Mouse (Mus musculus) liver, embryonic 14.5 days (tissue): ENCODE data around the gene Trim7. TPM values are rescaled to one million over a fixed set of nuclear protein-coding genes. Genes with fewer than 3 reads are reported as not detected.
A peak's percentile ranks its signal among the peaks of the same experiment; 100 is the strongest.

ENCODE experiments used
- ATAC-seq: fragments of 200-750 bp; cut with Nextera tagmentation; 2 replicates; pipeline ENCODE4 v1.8.0; 2017; ENCODE audit warnings: moderate number of reproducible peaks, mild to moderate bottlenecking, moderate library complexity; ENCODE audit not compliant: insufficient read depth
- DNase-seq, 3 experiments: peaks; one replicate each; pipeline ENCODE4 v3.0.0-alpha.2; 2012 to 2013; ENCODE audit warnings: low read depth in 3 of 3, low spot score in 3 of 3
- H3K27ac ChIP-seq: fragments of 300-500 bp; sonication (generic); 2 replicates; pipeline ENCODE4 v1.5.1; 2014; ENCODE audit warnings: moderate library complexity, mild to moderate bottlenecking, control low read depth, inconsistent platforms
- H3K27me3 ChIP-seq: fragments of 300-500 bp; sonication (generic); 2 replicates; pipeline ENCODE4 v1.6.1; 2014; ENCODE audit warnings: mild to moderate bottlenecking, low read length, moderate library complexity; ENCODE audit not compliant: control insufficient read depth, insufficient read depth
- H3K36me3 ChIP-seq: fragments of 300-500 bp; sonication (generic); replicated peaks from 2 replicates; pipeline ENCODE4 v1.6.1; 2014; ENCODE audit warnings: low read depth; ENCODE audit not compliant: control insufficient read depth, insufficient read depth
- H3K4me1 ChIP-seq, 2 experiments: fragments of 200-500 bp in 1 of 2; fragments of 300-500 bp in 1 of 2; sonication (generic) in 1 of 2; replicated peaks; 2 replicates each; pipeline ENCODE4 v1.6.1; 2012 to 2014; ENCODE audit warnings: antibody characterized with exemption in 1 of 2, inconsistent platforms in 1 of 2, low read length in 1 of 2; ENCODE audit not compliant: control insufficient read depth in 2 of 2, insufficient read depth in 2 of 2
- H3K4me2 ChIP-seq: fragments of 300-500 bp; sonication (generic); 2 replicates; pipeline ENCODE4 v1.6.1; 2014; ENCODE audit warnings: low read depth, mild to moderate bottlenecking, control low read depth, moderate library complexity
- H3K4me3 ChIP-seq, 2 experiments: fragments of 200-500 bp in 1 of 2; fragments of 300-500 bp in 1 of 2; sonication (generic) in 1 of 2; 2 replicates each; pipeline ENCODE4 v1.5.1; 2012 to 2014; ENCODE audit warnings: low read depth in 2 of 2, low read length in 2 of 2, mild to moderate bottlenecking in 2 of 2, control low read depth in 1 of 2, inconsistent platforms in 1 of 2, moderate library complexity in 1 of 2; ENCODE audit not compliant: insufficient read depth in 1 of 2
- H3K9ac ChIP-seq: fragments of 300-500 bp; sonication (generic); replicated peaks from 2 replicates; pipeline ENCODE4 v1.6.1; 2014; ENCODE audit warnings: mild to moderate bottlenecking, control low read depth, moderate library complexity
- H3K9me3 ChIP-seq: fragments of 300-500 bp; sonication (generic); 2 replicates; pipeline ENCODE4 v1.6.1; 2016; ENCODE audit warnings: low read length, mixed read lengths; ENCODE audit not compliant: control insufficient read depth
- CTCF ChIP-seq: IDR thresholded peaks from 2 replicates; pipeline ENCODE4 v1.5.1; 2016; ENCODE audit warnings: antibody characterized with exemption, low read depth, control low read depth
- EP300 ChIP-seq: IDR thresholded peaks from 2 replicates; pipeline ENCODE4 v1.6.1; 2016; ENCODE audit warnings: antibody characterized with exemption, low read depth
- WGBS: fragments of 180-500 bp; shearing (Covaris S2); extraction: QIAGEN DNeasy Blood & Tissue Kit; methylation state at CpG from one replicate; pipeline ENCODE4 v1.1.7; 2014; ENCODE audit not compliant: insufficient replicate concordance; 5-methylcytosine and 5-hydroxymethylcytosine counted together
- polyA plus RNA-seq, 2 experiments: library from polyadenylated mRNA; depleted of rRNA in 1 of 2; stranded (reverse) in 1 of 2; unstranded in 1 of 2; fragments of >200 nt; fragmentation: Nextera tagmentation in 1 of 2; extraction: Ambion mirVana in 1 of 2; gene quantifications; 2 replicates each; pipeline versions ENCODE4 v1.2.1 to v1.2.3; 2012 to 2014

Trim7 gene
- polyA plus RNA-seq, 2 experiments: 0.04 to 0.23 TPM

DNA sequence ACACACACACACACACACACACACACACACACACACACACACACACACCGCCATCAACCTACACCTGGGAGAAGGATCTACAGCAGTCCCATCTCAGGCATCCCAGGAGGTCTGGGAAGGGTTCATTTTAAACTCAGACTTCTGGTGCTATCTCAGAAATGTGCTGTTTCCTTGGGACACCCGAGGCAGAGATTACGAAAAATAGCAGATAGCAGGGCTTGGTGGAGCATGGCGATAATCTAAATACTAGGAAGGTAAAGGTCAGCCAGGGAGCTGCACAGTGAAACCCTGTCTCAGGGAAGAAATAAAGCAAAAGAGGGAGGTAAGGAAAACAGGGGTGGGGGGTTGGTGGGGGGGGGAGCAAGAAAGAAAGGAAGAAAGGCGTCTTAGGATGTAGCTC lies 28.7 kb upstream of the Trim7 start:
- Histone ChIP-seq H3K4me1 (peaks cover 13 to 31% of the 10 kb centered on the region in 2 experiments), H3K36me3 (peaks cover 14% of the 10 kb centered on the region), H3K4me3 (no peak overlapping the region), H3K9me3 (no peaks in the 10 kb centered on the region), H3K9ac (peak overlapping the region; percentile 64), H3K27ac (no peak overlapping the region), H3K27me3 (no peaks in the 10 kb centered on the region), H3K4me2 (peak overlapping the region; percentile 94)
- WGBS: 25% methylated on average over 5 of the region's 5 CpGs
- TF ChIP-seq EP300: peak; percentile 48; the same call in 1 of the 2 replicates
- TF ChIP-seq CTCF: no peak
- ATAC-seq (no peak), DNase-seq (no peak)

DNA sequence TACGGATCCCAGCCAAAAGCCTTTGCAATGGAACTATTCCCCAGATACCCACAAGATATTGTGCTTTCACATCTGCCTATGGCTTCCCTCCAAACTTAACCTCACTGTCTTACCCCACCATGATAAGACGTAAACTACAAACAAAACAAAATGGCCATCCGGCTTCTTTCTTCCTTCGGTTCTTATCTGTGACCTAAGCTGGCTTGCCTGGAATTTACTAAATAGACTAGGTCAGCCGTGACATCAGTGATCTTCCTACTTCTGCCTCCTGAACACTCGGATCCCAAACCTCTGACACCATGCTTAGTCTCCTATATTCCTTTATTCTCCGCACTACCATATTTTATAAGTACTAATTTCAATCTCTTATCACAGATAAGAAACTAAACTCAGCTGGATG lies 27.6 kb upstream of the Trim7 start:
- TF ChIP-seq CTCF: no peak
- TF ChIP-seq EP300: no peak
- DNase-seq (no peak), ATAC-seq (no peak)
- H3K4me3 ChIP-seq: peak overlapping the region; percentile 43 to 95
- WGBS: 36% methylated on average over 7 of the region's 7 CpGs
- peaks cover 13 to 36% of the 10 kb centered on the region in 2 experiments for H3K4me1 ChIP-seq
- H3K36me3 ChIP-seq: peaks cover 24% of the 10 kb centered on the region
- no peaks in the 10 kb centered on the region for H3K9me3 ChIP-seq
- peak overlapping the region; percentile 64 for H3K9ac ChIP-seq
- peak overlapping the region; percentile 94 for H3K4me2 ChIP-seq
- peak overlapping the region; percentile 27 for H3K27ac ChIP-seq
- H3K27me3 ChIP-seq: no peaks in the 10 kb centered on the region

DNA sequence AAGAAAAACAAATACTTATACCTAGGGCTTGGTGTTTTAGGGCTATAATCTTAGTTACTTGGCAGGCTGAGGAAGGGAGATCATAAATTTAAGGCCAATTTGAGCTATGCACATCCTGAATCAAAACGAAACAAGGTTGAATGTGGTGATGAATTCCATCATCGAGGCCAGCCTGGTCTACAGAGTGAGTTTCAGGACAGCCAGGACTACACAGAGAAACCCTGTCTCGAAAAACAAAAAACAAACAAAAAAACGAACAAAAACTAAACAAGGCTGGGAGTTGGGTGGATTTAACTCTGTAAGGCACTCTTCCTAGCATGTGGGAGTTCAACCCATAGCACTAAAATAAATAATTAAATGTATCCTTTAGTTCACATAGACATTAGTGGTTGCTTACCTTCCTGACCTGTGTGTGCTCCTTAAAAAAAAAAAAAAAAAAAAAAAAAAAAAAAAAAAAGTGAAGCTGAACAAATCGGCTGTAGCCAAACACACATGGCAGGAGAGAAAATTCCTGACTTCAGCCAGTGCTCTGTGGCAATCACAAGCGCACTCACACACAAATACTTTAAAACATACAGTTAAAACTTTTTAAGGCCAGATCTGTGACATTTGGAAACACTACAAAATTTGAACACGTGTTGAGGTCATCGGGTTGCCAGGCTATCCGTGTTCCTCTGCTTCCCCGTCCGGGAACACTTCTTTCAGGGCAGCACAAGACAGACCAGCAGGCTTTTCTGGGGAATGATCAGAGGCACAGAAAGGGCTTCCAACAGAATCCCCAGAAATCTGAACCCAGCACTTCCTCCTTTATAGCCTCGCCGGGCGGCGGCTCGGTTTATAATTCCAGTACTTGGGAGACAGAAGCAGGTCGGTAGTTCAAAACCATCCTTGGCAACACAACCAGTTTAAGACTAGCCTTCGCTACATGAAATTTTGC lies 26.7 kb upstream of the Trim7 start:
- peak; percentile 4; the same call in 1 of the 2 replicates for ATAC-seq
- Histone ChIP-seq H3K9me3 (no peaks in the 10 kb centered on the region), H3K4me1 (peaks cover 13 to 36% of the 10 kb centered on the region in 2 experiments), H3K9ac (peak overlapping the region; percentile 96), H3K36me3 (peaks cover 34% of the 10 kb centered on the region), H3K4me2 (peak overlapping the region; percentile 94), H3K4me3 (peak overlapping the region; percentile 83 to 95), H3K27me3 (no peaks in the 10 kb centered on the region), H3K27ac (peak overlapping the region; percentile 84)
- WGBS: 4% methylated on average over 18 of the region's 18 CpGs
- no peak for DNase-seq
- TF ChIP-seq CTCF (no peak), EP300 (no peak)

DNA sequence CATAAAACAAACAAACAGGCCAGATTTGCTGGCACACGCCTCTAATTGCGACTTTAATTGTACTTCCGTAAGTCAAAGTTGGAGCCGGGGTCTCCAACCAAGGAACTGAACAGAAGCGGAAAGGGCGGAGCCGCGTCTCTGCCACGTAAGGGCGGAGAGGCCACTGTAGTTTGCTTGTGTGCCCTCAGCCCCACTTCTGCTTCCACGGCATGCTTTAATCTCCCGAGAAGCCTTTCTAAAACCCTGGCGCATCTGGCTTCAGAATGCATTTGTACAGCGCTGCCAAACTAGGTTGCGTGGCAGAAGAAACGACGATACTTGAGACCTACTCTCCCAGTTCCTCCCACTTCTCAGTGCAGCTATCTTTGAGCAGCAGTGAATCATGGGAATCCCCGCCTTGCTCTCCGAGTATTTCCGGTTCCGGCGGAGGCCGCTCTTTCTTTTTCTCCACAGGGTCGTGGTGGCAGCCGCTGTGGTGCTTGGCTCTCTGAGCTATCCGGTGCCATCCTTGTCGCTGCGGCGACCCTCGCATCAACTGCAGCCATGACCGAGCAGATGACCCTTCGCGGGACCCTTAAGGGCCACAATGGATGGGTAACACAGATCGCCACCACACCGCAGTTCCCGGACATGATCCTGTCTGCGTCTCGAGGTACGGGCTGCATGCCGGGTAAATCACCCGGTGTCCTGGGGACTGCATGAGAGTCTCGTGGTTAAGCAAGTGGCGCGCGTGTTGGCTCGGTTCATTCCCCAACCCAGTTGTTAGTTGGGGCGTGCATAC lies 25.8 kb upstream of the Trim7 start, which contains the start of gene Rack1:
Gene Rack1, plus strand, starts transcription at position 412 of the 781 bp plus-strand sequence.
- Histone ChIP-seq H3K27ac (peak within 1 kb of the TSS; percentile 84), H3K4me1 (peaks cover 13 to 36% of the 10 kb centered on the region in 2 experiments), H3K9me3 (no peaks in the 10 kb centered on the region), H3K4me3 (peak within 1 kb of the TSS; percentile 83 to 95), H3K27me3 (no peaks in the 10 kb centered on the region), H3K4me2 (peak within 1 kb of the TSS; percentile 94), H3K36me3 (peaks cover 41% of the 10 kb centered on the region), H3K9ac (peak within 1 kb of the TSS; percentile 96)
- WGBS: under 1% methylated on average over 47 of the region's 47 CpGs
- no peak for TF ChIP-seq EP300
- no peak for TF ChIP-seq CTCF
- peak; percentile 77 to 82 (median 81) for DNase-seq
- ATAC-seq: peak; percentile 86
